Mouse (Mus musculus) heart, postnatal 0 days (tissue): ENCODE measurements around the gene Actl6b.

Experiments
- CTCF ChIP-seq: IDR thresholded peaks from 2 replicates; pipeline ENCODE4 v1.5.1; 2016; ENCODE audit warnings: antibody characterized with exemption, control low read depth, low read depth
- EP300 ChIP-seq: IDR thresholded peaks from 2 replicates; pipeline ENCODE4 v1.6.1; 2016; ENCODE audit warnings: antibody characterized with exemption, low read depth

GRCm38 (mm10) chr5:137601365-137601729 is 48.0 kb downstream of the Actl6b start:
- TF ChIP-seq EP300, result no peak
- TF ChIP-seq CTCF, result no peak
